Mouse (Mus musculus) monocyte, adult 59 days (primary cell): ENCODE measurements around the gene Large1. TPM values are rescaled to one million over a fixed set of nuclear protein-coding genes. Genes with fewer than 3 reads are reported as not detected.

Source experiments
- total RNA-seq, 2 experiments: library from RNA; stranded (reverse); gene quantifications; one replicate each; pipeline ENCODE4 v1.2.4; 2023

Large1 gene
- total RNA-seq = 1 to 10 TPM; 7.7 to 8.2 TPM

GRCm38 (mm10) chr8:73353108-73353793 lies at the start of gene Large1:
Gene Large1, minus strand, starts transcription at chr8:73353540.

